Mouse (Mus musculus): ENCODE data around the gene Rel.
"Not testable (repeated sequence)": the region's sequence is repeated elsewhere in the genome, so short reads cannot be mapped to it uniquely, and the experiment has no call there.

Gene Rel

DNA sequence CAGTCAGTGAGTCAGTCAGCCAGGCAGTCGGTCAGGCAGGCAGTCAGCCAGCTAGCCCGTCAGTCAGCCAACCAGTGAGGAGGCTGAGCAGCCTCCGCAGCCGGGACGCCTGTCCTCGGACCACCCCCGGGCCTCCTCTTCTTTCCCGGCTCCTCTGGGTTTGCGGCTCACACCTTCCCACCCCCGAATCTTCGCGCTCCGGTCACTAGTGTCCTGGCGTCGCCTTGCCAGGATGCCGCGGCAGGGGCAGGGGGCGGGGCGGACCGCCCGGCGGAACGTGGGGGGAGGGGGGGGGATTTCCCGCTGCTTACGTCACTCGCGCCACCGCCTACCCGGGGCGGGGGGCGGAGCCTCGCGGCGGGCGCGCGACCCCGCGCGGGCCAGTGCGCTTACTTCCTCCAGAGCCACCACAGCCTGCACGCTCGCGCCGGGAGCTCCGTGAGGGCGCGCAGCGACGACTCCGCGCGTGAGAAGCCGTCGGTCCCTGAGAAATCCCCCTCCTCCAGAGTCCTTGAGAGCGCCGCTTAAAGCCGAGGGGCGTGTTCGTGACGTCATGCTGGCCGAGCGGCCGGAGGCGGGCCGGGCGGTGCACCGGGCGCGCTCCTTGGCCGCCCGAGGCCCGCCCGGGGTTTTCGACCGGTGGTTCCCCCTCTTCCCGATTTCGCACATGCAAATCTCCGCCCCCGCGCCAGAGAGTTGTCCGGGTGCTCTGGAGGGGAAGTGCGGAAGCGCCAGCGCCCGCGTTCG, at the start of gene Rel:
Gene Rel, minus strand, starts transcription at position 211 of the 747 bp plus-strand sequence.
- peak; percentile 96 to 98 for DNase-seq

DNA sequence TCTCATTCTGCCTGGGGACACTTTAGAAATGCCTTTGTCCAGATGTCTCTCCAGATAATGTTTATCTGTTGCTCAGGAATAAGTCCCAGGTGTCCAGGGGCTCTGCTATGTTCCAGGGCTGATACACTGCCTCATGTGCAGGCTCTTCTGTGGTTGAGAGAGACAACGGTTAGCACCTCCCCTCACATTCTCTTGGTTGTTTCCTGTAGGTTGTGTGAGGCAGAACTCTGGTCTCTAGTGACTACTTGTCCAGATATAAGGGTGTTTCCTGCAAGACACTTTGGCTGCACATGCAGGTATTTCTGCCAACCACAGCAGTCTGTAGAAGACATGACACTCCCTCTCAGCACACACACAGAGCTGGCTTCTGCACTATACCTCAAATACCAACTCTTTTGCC, 48.0 kb upstream of the Rel start:
- DNase-seq, result no peak

DNA sequence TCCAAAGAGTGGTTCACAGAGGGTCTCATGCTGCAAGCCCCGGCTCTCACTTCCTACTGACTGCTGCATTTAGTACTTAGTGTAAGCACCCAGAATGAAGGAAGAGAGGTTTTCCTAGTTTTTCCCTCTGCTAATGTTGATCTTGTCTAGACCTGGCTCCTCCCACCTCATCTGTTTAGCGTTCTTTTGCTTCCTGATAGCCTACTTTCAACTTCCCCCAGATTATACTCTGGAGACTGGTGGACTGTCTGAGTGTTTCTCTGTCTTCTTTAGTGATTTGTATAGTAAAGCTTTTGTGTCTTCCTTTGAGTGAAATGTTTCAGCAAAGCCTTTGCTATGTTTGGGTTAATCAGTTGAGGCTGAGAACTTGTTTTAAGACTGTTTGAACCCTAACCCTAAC, 40.0 kb upstream of the Rel start:
- DNase-seq, result no peak

DNA sequence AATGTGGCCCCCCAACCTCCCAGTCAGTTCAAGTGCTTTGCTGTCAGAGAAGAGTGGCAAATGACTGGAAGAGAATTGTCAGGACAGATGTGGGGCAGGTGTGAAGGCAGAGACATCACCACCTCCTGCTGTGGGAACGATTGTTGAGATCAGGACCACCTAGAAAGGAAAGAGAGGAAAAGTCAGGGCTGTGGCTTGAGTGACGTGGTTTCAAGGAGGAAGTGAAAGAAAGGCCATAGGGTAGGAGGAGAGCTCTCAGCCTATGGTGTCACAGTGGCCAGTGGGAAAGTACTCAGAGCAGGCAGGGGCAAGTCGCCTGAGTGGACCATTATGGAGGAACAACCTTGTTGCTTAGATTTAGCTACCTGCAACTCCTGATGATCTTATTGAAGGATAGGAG, 34.9 kb upstream of the Rel start:
- no peak for DNase-seq

DNA sequence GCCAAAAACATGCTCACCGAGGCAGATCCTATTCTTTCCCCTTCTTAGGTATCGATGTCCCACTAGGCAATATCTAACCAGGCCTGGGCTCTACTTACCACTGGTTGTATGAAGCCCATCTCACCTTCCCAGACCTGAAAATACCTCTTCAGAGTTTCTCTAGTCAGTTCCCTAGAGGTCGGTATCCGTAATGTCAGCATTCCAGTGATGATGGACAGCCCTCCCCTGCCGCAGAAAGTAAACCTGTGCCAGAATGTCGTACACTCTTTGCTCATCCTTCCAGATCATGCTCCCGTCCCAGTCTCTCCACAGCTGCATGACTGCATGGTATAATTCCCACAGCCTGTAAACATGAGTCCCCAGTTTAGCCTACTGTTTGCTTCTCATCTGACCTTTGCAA, 32.4 kb upstream of the Rel start:
- DNase-seq, result no peak

DNA sequence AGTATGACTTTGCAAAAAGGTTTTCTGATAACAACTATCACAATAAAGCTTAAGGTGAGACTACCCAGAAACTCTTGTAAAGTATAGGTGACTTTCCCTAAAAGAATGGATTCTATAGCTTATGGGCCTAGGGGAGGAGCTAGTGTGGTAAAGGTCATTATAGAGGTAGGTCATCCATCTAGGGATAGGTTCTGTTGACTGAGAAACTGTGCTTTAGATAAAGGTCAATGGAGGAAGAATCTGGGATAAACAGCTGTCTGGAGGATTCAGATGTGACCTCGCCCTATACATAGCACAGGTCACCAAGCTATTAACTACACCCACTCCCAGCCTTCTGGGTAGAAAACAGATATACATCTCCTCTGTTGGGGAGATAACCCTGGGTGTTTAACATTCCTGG, 31.5 kb upstream of the Rel start:
- no peak for DNase-seq

DNA sequence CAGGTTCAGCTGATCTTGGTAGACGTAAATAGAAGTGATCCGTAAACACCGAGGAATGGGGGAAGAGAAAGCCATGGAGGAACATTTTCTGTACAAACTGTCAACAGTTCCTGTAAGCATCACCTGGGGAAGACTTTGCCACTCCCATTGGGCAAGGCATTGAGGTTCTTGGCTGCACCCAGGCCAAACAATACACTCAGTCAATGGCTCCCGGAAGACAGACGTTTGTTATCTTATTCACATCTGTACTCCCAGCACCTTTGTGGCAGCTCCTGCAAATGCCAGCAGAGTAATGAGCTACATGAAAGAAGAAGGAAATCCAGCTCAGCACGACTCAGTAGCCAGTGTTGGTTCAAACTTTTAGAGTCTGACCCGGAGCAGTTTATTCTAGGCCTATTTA, 31.1 kb upstream of the Rel start:
- no peak for DNase-seq

DNA sequence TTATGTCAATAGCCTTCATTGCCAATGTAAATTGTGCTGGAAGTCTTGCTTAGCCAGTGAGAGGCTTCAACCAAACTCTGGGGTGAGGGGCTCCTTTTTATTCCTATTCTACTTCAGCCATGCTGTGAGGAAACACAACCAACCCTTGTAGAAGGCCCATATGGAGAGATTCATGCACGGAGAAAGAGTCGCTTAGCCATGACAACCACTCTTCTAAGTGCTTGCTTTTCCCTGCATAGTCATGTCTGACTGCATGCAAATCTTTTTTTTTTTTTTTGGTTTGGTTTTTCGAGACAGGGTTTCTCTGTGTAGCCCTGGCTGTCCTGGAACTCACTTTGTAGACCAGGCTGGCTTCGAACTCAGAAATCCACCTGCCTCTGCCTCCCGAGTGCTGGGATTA, 12.9 kb upstream of the Rel start:
- not testable (repeated sequence) for DNase-seq

DNA sequence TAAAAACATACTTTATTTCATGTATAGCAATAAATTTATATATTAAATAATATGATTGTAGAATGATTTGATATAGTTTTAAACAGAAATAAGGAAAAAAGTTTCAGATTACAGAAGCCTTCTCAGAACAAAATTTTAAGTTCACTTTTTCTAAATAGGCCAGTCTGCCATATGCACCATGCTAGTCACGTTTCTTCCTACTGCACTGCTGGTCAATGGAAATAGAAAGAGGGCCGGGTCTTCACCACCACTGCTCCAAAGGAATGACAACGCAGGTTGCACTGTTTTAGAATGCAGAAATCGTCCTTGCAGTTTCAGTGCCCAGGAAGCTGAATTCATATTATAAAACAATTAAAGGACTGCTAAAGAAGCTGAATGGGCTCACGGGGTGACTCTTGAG, 12.3 kb upstream of the Rel start:
- DNase-seq, result no peak

DNA sequence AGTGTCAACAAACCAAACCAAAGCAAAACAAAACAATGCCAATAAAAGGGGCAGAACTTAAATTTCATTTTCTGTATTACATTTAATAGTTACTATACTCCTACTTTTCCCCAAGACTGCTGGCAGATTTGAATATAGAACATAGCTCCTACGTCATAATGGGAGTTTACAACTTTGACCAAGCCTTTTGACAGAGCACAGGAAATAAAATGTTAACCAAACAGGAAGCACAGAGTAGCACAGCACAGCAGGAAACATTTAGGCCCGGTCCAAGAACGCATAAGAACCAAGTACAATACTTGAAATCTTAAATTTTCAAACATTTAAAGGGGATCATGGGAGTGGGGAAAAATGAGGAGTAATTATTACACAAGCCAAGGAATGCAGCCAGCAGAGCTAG, 11.3 kb upstream of the Rel start:
- no peak for DNase-seq

DNA sequence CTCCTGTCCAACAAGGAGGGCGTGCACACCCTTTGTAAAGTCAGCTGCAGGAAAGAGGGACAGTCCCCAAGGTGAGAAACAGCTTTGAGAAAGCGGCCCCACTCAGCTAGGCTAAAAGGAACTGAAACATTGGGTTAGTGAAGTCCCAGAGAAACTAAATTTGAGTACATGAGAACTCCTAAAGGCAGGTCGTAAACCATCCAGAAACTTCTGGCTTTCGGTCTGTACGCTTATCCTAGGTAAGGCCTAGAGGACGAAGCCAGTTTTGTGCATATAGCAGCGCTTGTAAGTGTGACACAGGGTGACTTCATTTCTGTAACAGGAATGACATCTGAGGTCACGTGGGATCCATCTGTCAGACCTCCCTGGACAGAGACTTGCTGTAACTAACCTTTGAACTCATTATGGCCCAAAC, 8.0 kb upstream of the Rel start:
- no peak for DNase-seq

DNA sequence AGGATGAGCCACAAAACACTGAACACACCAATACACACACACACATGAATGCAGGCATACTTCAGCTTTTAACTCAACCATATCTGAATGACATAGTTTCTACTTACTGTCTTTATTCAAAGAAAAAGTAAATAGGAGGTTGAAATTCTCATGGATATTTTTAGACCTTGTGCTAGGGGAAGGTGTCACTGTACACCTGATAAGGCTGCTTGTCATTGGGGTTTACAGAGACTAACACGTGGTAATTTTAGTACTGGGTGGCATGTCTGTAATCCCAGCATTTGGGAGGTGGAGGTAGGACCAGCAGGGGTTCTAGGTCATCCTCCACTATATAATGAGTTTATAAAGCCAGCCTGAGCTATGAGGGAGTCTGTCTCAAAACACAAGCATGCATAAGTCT, 1.7 kb upstream of the Rel start:
- DNase-seq, result no peak

DNA sequence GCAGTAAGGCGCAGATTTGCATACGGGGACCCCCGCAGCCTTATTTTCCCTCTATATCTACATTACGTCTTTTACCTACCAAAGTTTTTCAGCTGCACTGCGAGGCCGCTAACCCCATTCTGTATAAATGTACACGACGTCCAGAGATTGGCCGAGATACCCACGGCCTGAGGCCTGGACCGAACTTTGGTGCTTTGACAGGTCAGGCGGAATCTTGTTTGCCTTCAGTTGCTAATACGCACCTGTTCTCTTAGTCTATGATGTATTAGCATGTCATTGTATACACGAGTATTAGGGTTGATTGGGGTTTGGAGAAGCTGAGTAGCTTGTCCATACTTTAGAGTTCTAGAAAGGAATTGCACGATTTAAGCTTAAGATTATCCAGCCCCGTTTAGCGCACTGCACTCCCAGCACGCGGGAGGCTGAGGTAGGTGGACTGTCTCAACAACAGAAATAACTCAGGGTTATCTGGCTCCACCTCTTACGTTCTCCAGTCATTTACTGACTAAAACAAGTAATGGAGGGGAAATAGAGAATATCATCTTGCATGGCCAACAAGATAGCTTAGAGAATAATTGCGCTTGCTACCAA, 832 bp upstream of the Rel start:
- DNase-seq, result peak in 1 of 2 experiments; percentile 10

DNA sequence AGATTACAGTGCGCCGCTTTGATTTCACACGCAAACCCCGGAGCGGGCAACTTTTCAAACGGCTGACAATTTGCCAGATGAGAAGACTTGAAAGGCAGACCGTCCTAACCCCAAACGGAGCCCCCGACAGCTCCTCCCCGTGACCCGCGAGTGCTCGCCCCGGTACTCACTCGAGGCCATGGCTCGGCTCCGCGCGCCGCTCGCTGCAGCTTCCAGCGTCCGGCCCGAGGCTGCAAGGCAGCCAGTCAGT, 335 bp downstream of the Rel start:
- no peak for DNase-seq

DNA sequence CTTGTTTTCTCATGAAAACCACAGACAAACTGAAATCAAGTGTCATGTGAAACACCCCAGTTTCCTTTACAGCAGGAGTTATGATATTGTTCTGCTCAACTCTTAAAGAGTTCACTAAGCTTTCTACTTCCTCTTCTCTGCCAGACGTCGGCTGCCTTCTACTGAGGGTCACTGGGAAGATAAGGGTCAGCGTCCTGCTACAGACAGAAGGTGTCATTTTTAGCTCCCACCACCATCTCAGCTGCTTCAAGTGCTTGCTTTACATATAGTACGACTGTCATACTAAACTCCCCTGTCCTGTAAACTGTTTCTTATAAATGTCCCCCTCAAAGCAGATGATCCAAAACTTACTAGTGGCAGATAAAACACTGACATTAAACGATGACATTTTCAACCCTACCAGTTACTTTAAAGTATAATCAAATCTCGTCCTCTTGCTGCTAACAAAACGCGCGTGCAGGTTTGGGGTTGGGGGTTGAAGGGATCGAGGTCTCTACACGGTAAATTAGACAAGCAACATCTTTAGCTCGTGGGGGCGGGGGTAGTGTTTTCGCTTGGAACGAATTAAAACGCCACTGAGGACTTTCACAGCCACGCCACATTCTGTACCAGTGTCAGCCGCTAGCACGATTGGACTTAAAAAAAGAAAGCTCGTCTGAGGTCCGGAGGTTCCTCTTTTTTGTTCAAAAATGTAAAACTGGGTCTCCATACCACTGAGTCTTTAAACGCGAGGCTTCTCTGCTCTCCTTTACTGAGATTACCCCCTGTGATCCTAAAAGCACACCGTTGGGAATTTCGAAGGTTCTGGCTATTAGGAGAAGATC, 872 bp downstream of the Rel start:
- peak; percentile 57 to 64 for DNase-seq

DNA sequence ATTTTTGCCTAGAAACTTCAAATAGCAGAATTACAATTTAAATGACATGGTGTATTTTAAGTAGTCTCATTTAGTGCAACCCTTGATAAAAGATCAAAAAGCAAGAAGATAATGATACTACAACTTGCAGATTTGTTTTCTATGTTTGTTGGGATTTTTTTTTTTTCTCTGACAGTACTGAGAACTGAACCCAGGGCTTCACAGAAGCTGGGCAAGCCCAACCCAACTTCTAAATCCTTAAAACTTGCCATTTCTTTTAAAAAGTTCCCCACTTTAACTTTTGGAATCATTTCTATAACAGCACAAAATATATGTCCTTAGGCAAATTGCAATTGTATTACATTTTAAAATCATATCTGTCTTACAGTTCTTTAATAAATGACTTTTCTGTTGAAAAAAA, 1.7 kb downstream of the Rel start:
- DNase-seq, result no peak

DNA sequence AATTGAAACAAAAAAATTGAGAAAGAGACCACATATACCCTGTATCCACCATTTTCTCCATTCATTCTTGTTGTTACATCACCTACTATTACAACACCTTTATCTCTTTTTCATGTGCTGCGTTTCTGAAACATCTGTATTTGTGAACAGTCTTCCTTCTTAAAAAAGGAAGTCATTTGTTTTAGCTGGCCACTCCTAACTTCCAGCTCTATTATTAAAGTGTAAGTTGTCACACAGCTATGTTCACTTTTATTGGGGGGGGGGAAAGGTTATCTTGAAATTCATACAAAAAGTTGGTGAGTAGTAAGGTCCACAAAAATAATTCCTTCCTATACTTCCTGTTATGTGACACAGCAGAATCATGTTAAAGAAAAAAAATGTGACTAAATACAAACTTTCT, 2.8 kb downstream of the Rel start:
- no peak for DNase-seq

DNA sequence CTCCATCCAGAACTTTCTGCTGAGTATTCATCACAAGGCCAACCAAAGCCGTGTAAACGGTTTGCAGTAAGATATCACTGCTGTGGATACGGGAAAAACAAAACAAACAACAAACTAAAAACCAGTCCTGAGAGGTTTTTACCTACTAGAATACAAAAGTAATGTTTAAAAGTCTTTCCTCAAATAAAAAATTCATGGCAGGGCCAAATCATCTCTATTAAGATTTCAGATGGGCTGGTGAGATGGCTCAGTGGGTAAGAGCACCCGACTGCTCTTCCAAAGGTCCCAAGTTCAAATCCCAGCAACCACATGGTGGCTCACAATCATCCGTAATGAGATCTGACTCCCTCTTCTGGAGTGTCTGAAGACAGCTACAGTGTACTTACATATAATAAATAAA, 3.4 kb downstream of the Rel start:
- DNase-seq, result not testable (repeated sequence)

DNA sequence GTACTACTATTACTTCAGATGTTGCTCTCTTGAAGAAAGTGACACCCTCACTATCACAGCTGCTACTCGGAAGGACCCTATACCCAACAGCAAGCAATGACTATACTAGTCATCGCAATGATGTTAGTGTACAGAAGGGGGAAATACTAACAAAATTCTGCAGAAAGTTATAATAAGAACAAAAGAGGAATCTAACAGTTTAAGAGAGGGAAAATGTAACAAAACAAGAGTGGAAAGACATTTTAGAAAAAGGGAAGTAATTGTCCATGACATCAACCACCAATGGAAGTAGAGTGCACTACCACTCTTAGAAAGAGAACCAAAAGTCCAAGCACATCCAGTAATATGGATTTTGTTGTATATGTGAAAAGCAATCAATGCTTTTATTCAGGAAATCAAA, 8.1 kb downstream of the Rel start:
- DNase-seq, result no peak

DNA sequence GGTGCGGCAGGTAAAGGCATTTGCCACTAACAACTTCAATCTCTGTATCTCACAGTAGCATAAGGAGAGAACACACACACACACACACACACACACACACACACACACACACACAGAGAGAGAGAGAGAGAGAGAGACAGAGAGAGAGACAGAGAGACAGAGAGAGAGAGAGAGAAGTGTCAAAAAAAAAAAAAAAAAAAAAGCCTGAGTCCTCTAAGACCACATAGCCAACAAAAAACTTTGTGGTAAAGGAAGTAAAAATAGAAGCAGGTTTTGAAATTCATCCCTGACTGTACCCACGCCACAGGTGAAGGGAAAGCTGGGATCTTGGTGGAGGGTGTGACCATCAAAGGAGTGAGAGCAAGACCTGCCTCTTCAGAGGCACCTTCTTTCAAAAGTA, 12.6 kb downstream of the Rel start:
- no peak for DNase-seq

DNA sequence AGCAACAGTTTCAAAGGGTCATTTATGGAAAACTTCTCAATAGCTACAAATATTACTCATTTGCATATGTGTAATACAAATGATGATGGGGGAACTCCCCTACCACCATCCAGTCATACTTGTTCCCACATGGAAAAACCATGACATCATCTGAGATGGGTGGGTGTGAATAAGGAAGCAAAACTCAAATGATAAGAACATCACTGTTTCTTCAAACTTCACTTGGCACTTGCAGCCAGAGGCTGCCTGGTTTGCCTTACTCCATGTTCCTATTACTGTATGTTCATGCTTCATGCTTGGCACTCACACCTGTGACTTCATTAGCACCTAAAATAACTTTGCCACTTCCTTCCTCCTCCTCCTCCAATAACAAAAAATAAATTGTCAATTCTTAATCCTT, 16.4 kb downstream of the Rel start:
- no peak for DNase-seq

DNA sequence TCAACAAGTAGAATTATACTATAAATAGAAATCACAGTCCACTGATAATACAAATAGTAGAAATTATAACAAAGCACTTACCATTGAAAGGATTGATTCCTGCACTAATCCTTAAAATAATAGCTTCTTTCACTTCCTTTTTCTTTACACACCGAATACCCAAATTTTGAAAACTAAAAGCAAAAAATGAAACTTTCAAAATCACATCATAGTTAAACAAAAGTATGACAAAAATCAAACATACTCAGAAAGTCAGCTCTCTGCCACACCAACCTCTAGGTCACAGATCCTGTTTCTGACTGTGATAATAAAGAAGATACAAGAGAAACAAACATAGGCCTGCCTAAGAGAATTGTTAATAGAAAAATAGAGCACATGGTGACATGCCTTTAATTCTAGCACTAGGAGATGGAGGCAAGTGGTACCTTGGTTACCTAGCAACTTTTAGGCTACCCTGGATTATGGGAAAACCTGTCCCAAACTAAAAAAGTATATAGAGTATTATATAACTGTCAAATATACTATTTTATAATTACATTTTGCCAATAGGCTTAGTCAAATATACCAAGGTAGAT, 17.5 kb downstream of the Rel start:
- no peak for DNase-seq

DNA sequence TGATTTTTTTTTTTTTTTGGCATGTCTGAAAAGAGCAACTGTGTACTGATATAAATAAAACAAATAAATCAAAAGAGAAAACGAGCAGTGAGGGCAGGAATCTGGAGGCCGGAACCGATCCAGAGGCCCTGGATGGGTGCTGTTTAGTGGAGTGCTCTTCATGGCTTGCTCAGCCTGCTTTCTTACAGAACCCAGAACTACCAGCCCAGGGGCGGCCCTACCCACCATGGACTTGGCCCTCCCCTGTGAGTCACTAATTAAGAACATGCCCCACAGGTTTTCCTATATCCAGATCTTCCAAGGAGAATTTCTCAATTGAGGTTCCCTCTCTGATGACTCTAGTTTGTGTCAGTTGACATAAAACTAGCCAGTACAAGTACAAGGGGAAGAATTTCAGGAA, 24.7 kb downstream of the Rel start:
- DNase-seq, result no peak

DNA sequence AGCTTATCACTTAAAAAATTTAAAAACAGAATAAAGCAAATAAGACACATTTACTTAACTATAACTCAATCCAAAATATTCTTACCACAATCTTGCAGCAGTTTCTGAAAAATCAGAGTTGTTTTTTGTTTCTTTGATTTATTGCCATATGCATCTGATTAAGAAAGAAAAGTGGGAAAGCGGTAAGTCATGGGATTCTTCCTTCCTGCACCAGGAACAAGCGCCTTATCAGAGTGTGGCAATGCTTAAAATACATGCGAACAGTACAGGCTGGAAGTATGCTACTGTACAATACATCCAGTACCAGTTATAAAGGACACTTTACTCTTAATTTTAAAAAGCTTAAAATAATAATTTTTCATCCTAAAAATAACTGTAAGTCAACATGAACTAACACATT, 26.4 kb downstream of the Rel start:
- DNase-seq, result no peak
